Mouse (Mus musculus) heart, embryonic 15.5 days (tissue): ENCODE results near the gene Olfr1154. TPM values are rescaled to one million over a fixed set of nuclear protein-coding genes. Genes with fewer than 3 reads are reported as not detected.

Source experiments
- ATAC-seq: fragments of 200-750 bp; cut with Nextera tagmentation; replicated peaks from 2 replicates; pipeline ENCODE4 v1.8.0; 2017; ENCODE audit warnings: low read depth, moderate TSS enrichment; ENCODE audit not compliant: insufficient number of reproducible peaks, insufficient read depth, low FRiP score
- H3K27ac ChIP-seq: fragments of 300-500 bp; sonication (generic); 2 replicates; pipeline ENCODE4 v1.5.1; 2015; ENCODE audit warnings: mild to moderate bottlenecking, inconsistent platforms
- H3K27me3 ChIP-seq: fragments of 300-500 bp; sonication (generic); 2 replicates; pipeline ENCODE4 v1.6.1; 2015; ENCODE audit warnings: inconsistent platforms
- H3K36me3 ChIP-seq: fragments of 300-500 bp; sonication (generic); 2 replicates; pipeline ENCODE4 v1.6.1; 2015; ENCODE audit warnings: mild to moderate bottlenecking, inconsistent platforms
- H3K4me1 ChIP-seq: fragments of 300-500 bp; sonication (generic); replicated peaks from 2 replicates; pipeline ENCODE4 v1.6.1; 2015; ENCODE audit warnings: inconsistent platforms
- H3K4me2 ChIP-seq: fragments of 300-500 bp; sonication (generic); 2 replicates; pipeline ENCODE4 v1.6.1; 2015; ENCODE audit warnings: inconsistent platforms, mild to moderate bottlenecking, moderate library complexity
- H3K4me3 ChIP-seq: fragments of 300-500 bp; sonication (generic); 2 replicates; pipeline ENCODE4 v1.5.1; 2015; ENCODE audit warnings: mild to moderate bottlenecking, inconsistent platforms
- H3K9ac ChIP-seq: fragments of 300-500 bp; sonication (generic); 2 replicates; pipeline ENCODE4 v1.6.1; 2015; ENCODE audit warnings: mild to moderate bottlenecking, inconsistent platforms
- H3K9me3 ChIP-seq: fragments of 300-500 bp; sonication (generic); replicated peaks from 2 replicates; pipeline ENCODE4 v1.6.1; 2016; ENCODE audit warnings: inconsistent platforms
- WGBS: fragments of 180-500 bp; shearing (Covaris S2); methylation state at CpG from one replicate; pipeline ENCODE4 v1.1.7; 2015; ENCODE audit warnings: mixed read lengths; 5-methylcytosine and 5-hydroxymethylcytosine counted together
- polyA plus RNA-seq: library from polyadenylated mRNA; unstranded; fragments of >200 nt; fragmentation: Nextera tagmentation; extraction: Ambion mirVana; gene quantifications from 2 replicates; pipeline ENCODE4 v1.2.1, GENCODE M21; 2015

Olfr1154 gene
- not detected in 2 replicates for polyA plus RNA-seq

DNA sequence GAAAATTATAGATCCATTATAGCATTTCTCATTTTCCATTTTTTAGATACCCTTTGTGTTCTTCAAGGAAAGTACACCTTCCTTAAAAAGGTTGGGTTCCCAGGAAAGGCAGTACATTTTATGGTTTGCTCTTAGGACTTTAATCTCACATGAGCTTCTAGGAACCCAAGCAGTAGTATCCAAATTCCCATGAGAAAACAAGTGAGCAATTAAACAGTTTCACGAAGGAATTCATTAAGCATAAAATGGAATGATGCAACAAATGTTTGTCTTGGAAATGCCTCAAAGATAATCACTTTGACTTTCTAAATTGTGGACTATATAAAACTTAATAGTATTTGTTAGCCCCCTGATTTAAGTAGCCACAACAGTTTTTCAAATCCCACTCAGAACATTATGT is at the start of gene Olfr1154:
Gene Olfr1154, minus strand, starts transcription at position 101 of the 400 bp plus-strand sequence.
- no peak within 1 kb of the TSS for H3K9ac ChIP-seq
- H3K27me3 ChIP-seq: no peaks in the 10 kb centered on the region
- no peaks in the 10 kb centered on the region for H3K4me1 ChIP-seq
- ATAC-seq: no peak
- H3K27ac ChIP-seq: no peak within 1 kb of the TSS
- H3K4me3 ChIP-seq: no peak within 1 kb of the TSS
- H3K36me3 ChIP-seq: no peaks in the 10 kb centered on the region
- WGBS: 80% methylated on average over 1 of the region's 1 CpGs
- H3K9me3 ChIP-seq: no peaks in the 10 kb centered on the region
- no peak within 1 kb of the TSS for H3K4me2 ChIP-seq

DNA sequence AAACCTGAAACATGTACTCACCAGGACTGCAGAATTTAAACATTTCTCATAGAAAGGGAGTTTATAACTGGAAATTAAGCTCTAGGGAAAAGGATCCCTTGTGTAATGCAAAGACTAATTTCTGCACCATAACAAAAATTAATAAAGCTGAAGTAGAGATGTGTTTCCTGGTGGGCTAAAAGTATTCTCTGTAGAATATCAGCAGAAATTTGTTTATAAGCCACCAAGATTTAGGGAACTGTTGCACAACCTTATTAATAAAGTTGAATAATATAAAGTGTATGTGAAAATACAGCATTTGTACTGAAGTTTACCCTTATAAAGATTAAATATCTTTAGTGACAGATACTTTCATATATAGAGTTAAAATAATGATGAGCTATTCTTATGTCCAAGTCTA is 48.0 kb upstream of the Olfr1154 start, which contains the start of gene Olfr1156:
Gene Olfr1156, minus strand, starts transcription at position 101 of the 400 bp plus-strand sequence.
- Histone ChIP-seq H3K4me2 (no peak within 1 kb of the TSS), H3K4me3 (no peak within 1 kb of the TSS), H3K36me3 (no peaks in the 10 kb centered on the region), H3K9me3 (no peaks in the 10 kb centered on the region), H3K4me1 (no peaks in the 10 kb centered on the region), H3K27ac (no peak within 1 kb of the TSS), H3K27me3 (no peaks in the 10 kb centered on the region), H3K9ac (no peak within 1 kb of the TSS)
- no peak for ATAC-seq

DNA sequence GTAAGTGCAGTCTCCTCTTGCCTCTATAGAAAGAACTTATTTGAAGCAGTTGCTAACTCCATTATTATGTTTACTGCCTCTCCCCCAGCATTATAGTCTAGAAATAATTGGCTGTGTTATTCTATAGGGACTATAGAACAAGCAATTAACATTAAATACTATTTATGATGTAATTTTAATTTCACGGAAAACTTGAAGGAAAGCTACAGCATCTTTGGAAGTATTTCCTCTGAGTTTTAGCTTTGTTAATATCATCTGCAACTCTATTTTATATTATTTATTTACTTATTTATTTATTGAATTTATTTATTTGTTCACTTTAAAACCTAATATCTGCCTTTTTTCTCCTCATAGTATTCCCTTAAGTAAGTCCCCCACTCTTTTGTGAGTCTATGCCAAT is 40.1 kb upstream of the Olfr1154 start, which contains the start of gene Olfr1155:
Gene Olfr1155, minus strand, starts transcription at position 101 of the 400 bp plus-strand sequence.
- WGBS: 81% methylated on average over 1 of the region's 1 CpGs
- Histone ChIP-seq H3K9ac (no peak within 1 kb of the TSS), H3K4me2 (no peak within 1 kb of the TSS), H3K36me3 (no peaks in the 10 kb centered on the region), H3K4me1 (no peaks in the 10 kb centered on the region), H3K9me3 (no peaks in the 10 kb centered on the region), H3K4me3 (no peak within 1 kb of the TSS), H3K27ac (no peak within 1 kb of the TSS), H3K27me3 (no peaks in the 10 kb centered on the region)
- no peak for ATAC-seq

DNA sequence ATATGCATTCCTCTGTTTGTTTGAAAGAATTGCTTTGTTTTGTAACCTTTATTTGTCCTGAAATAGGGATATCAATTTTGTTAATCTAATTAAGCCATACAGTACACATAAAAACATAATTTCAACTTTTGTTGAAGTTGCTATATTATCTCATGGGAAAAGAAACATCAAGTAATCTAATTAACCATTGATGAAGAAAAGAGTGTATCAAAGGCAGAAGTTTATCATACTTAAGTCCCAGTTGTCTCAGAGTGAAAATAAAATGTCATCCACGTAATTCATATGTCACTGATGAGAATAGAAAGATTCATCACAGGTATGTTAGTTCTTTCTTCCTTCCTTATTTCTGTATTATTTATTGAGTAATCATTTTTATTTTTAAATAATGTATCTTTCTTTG is 10.3 kb downstream of the Olfr1154 start, which contains the start of gene Olfr1153:
Gene Olfr1153, plus strand, starts transcription at position 301 of the 400 bp plus-strand sequence.
- no peak within 1 kb of the TSS for H3K27ac ChIP-seq
- H3K27me3 ChIP-seq: no peaks in the 10 kb centered on the region
- H3K9ac ChIP-seq: no peak within 1 kb of the TSS
- no peaks in the 10 kb centered on the region for H3K36me3 ChIP-seq
- no peaks in the 10 kb centered on the region for H3K4me1 ChIP-seq
- ATAC-seq: no peak
- no peak within 1 kb of the TSS for H3K4me3 ChIP-seq
- no peaks in the 10 kb centered on the region for H3K9me3 ChIP-seq
- H3K4me2 ChIP-seq: no peak within 1 kb of the TSS
- 66% methylated on average over 1 of the region's 1 CpGs for WGBS

DNA sequence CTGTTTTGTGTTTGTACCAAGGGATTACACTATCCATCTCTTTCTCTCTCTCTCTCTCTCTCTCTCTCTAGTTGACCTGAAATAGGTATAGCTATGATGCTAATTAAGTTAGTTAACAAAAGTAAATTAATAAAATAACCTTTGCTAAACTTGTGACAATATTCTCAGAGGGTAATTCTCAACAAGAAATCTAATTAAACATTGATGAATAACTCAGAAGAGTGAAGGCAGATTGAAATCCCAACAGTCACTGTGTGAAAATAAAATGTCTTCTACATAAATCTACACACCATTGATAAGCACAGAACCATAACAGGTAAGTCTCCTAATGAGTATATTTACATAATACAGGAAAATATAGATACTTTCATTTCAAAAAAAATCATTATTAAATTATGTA is 38.8 kb downstream of the Olfr1154 start, which contains the start of gene Olfr1152:
Gene Olfr1152, plus strand, starts transcription at position 301 of the 400 bp plus-strand sequence.
- Histone ChIP-seq H3K4me1 (no peaks in the 10 kb centered on the region), H3K9ac (no peak within 1 kb of the TSS), H3K4me2 (no peak within 1 kb of the TSS), H3K27ac (no peak within 1 kb of the TSS), H3K4me3 (no peak within 1 kb of the TSS), H3K36me3 (no peaks in the 10 kb centered on the region), H3K9me3 (no peaks in the 10 kb centered on the region), H3K27me3 (no peaks in the 10 kb centered on the region)
- no peak for ATAC-seq

DNA sequence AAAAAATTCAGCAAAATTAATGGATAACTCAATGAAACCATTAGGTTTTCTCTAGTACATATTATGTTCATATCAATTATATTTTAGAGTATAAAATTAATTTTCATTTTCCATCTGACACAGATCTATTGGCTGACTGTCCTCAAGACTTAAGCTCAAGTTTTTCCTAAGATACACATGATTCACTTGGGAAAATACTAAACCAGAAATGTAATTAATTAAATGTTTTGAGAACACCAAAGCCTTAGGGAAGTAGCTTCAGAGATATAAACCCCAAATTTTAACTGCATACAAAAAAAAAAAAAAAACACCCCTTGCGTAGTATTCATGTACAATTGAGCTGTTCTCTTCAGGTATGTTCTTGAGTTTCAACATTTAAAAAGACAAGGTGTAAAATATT is 49.4 kb downstream of the Olfr1154 start, which contains the start of gene Olfr1151:
Gene Olfr1151, plus strand, starts transcription at position 301 of the 400 bp plus-strand sequence.
- no peaks in the 10 kb centered on the region for H3K27me3 ChIP-seq
- no peak within 1 kb of the TSS for H3K4me2 ChIP-seq
- ATAC-seq: no peak
- no peaks in the 10 kb centered on the region for H3K4me1 ChIP-seq
- no peak within 1 kb of the TSS for H3K9ac ChIP-seq
- H3K36me3 ChIP-seq: no peaks in the 10 kb centered on the region
- no peaks in the 10 kb centered on the region for H3K9me3 ChIP-seq
- H3K4me3 ChIP-seq: no peak within 1 kb of the TSS
- WGBS: 82% methylated on average over 1 of the region's 1 CpGs
- no peak within 1 kb of the TSS for H3K27ac ChIP-seq

Other genes starting within 250 kb of the Olfr1154 start
- not detected in 2 replicates for gene Olfr1134, start 246.7 kb downstream of the Olfr1154 start, polyA plus RNA-seq
- not detected in 2 replicates for gene Olfr1135, start 231.5 kb downstream of the Olfr1154 start, polyA plus RNA-seq
- gene Olfr1136, start 211.2 kb downstream of the Olfr1154 start, polyA plus RNA-seq: not detected in 2 replicates
- not detected in 2 replicates for gene Olfr1137, start 192.0 kb downstream of the Olfr1154 start, polyA plus RNA-seq
- gene Olfr1138, start 165.2 kb downstream of the Olfr1154 start, polyA plus RNA-seq: not detected in 2 replicates
- gene Olfr1140, start 161.4 kb downstream of the Olfr1154 start, polyA plus RNA-seq: not detected in 2 replicates
- gene Olfr1141, start 151.2 kb downstream of the Olfr1154 start, polyA plus RNA-seq: not detected in 2 replicates
- not detected in 2 replicates for gene Olfr152, start 125.7 kb downstream of the Olfr1154 start, polyA plus RNA-seq
- gene Olfr1143, start 104.6 kb downstream of the Olfr1154 start, polyA plus RNA-seq: not detected in 2 replicates
- gene Olfr1145, start 95.3 kb downstream of the Olfr1154 start, polyA plus RNA-seq: not detected in 2 replicates
- gene Olfr1148, start 74.6 kb downstream of the Olfr1154 start, polyA plus RNA-seq: not detected in 2 replicates
- not detected in 2 replicates for gene Olfr1150-ps1, start 61.2 kb downstream of the Olfr1154 start, polyA plus RNA-seq
- not detected in 2 replicates for gene Olfr1151, start 49.3 kb downstream of the Olfr1154 start, polyA plus RNA-seq
- not detected in 2 replicates for gene Olfr1152, start 38.7 kb downstream of the Olfr1154 start, polyA plus RNA-seq
- not detected in 2 replicates for gene Olfr1153, start 10.2 kb downstream of the Olfr1154 start, polyA plus RNA-seq
- not detected in 2 replicates for gene Olfr1155, start 40.0 kb upstream of the Olfr1154 start, polyA plus RNA-seq
- gene Olfr1156, start 47.9 kb upstream of the Olfr1154 start, polyA plus RNA-seq: not detected in 2 replicates
- gene Olfr1157, start 63.1 kb upstream of the Olfr1154 start, polyA plus RNA-seq: not detected in 2 replicates
- not detected in 2 replicates for gene Olfr74, start 69.5 kb upstream of the Olfr1154 start, polyA plus RNA-seq
- gene Olfr1158, start 84.9 kb upstream of the Olfr1154 start, polyA plus RNA-seq: not detected in 2 replicates
- gene Olfr1160, start 103.1 kb upstream of the Olfr1154 start, polyA plus RNA-seq: not detected in 2 replicates
- gene Olfr1161, start 117.6 kb upstream of the Olfr1154 start, polyA plus RNA-seq: not detected in 2 replicates
- not detected in 2 replicates for gene Olfr73, start 132.5 kb upstream of the Olfr1154 start, polyA plus RNA-seq
- gene Olfr1162, start 146.0 kb upstream of the Olfr1154 start, polyA plus RNA-seq: not detected in 2 replicates
- gene Olfr1163, start 166.7 kb upstream of the Olfr1154 start, polyA plus RNA-seq: not detected in 2 replicates
- not detected in 2 replicates for gene Olfr1164, start 188.8 kb upstream of the Olfr1154 start, polyA plus RNA-seq
- gene Olfr1166, start 223.1 kb upstream of the Olfr1154 start, polyA plus RNA-seq: not detected in 2 replicates